Mouse (Mus musculus): Measurements from ENCODE around the gene C2cd2l.
"Not testable (repeated sequence)": the region's sequence is repeated elsewhere in the genome, so short reads cannot be mapped to it uniquely, and the experiment has no call there.

The C2cd2l gene

DNA sequence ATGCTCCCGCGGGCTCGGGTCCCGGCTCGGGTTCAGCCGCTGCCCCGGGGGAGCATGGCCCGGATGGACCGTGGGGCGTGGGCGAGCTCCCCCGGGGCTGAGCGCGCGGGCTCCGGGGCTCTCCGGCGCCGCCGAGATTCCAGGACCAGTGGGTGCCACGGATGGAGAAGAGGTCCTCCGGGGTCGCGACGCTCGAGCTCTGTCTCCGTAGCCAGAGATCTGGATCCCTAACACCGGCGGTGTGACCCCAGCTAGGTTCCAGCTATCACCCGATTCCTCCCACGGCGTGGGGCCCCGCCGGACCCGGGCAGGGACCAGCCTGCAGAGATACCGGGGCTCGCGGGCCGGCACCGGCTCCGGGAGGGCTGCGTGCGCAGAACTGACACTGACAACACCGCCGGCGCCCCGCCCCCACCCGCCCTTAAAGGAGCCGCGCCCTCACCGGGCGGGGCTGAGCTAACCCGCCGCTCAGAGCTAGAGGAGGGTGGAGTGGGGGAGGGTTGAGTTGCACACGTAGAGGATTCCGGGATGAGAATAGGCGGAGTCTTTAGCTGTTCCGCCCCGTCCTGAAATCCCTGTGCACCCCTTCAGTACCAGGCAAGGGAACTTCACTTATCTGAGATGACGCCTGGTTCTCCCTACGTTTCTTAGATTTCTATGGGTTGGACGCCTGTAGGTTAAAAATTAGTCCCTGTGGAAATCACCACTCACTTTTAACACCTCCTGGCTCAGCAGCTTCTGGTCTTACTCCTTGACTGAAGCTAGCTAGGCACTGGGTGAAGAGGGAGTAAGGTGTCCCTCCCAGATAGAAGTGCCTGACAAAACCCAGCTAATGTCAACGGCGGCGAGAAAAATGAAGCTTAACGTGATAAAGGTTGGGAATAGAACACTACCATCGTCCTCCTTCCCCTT is at the start of gene C2cd2l:
Gene C2cd2l (minus strand): TSS at position 399 of the 912 bp plus-strand sequence.
- in situ Hi-C loops (cut with MboI; ENCODE audit: low pct_unique_long_range_greater_than_20kb in 1 of 2, low sequenced_read_pairs in 2 of 2, unreplicated experiment in 1 of 2), result no loop called here

- in situ Hi-C loops (cut with MboI; ENCODE audit: low pct_unique_long_range_greater_than_20kb in 1 of 2, low sequenced_read_pairs in 2 of 2, unreplicated experiment in 1 of 2), result no loop called here
These were observed 44.4 kb upstream of the C2cd2l start for GRCm38 (mm10) chr9:44364480-44364879.

DNA sequence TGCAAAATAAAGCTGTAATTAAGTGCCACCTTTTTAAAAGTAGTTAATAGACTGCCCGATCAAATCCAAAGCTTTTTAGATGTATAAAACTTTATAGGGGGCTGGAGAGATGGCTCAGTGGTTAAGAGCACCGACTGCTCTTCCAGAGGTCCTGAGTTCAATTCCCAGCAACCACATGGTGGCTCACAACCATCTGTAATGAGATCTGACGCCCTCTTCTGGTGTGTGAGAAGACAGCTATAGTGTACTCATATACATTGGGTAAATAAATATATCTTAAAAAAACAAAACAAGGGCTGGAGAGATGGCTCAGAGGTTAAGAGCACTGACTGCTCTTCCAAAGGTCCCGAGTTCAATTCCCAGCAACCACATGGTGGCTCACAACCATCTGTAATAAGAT is 41.8 kb upstream of the C2cd2l start:
- in situ Hi-C loops (cut with MboI; ENCODE audit: low pct_unique_long_range_greater_than_20kb in 1 of 2, low sequenced_read_pairs in 2 of 2, unreplicated experiment in 1 of 2), result not testable (repeated sequence)

DNA sequence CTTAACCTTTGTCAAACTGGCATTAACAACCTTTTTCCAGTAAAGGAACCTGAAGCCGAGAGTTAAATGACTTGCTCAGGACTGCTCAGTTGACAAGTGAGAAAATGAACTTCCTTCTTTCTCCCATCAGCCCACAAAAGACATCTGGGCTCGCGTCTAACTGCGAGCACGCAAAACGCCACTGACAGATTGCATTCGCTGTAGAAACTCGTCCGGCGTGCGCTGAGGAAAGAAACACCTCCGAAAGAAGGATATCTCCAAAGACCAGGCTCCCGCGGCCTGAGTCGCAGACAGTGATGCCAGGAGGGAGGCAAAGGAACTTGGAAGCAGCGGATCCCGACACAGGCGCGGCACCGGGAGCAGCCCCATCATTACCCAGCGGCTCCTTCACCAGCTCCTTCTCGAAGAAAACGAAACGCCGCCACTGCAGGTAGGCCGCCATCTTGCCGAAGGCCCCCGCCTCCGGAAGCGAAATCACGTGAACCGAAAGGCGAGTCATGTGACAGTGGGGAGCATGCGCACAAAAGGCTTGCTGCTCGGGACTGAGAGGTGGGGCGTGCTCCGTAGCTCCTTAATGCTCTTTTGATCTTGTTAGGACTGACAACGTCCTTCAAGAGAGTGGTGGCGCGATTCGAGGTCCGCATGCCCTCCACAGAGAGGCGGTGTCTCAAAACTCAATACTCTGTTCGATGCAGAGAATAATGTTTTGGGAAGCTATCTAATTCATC is 41.3 kb upstream of the C2cd2l start, which contains the start of gene Vps11:
Gene Vps11 (minus strand): TSS at position 481 of the 728 bp plus-strand sequence.
- in situ Hi-C loops (cut with MboI; ENCODE audit: low pct_unique_long_range_greater_than_20kb in 1 of 2, low sequenced_read_pairs in 2 of 2, unreplicated experiment in 1 of 2), result no loop called here

GRCm38 (mm10) chr9:44357207-44357606 is 37.1 kb upstream of the C2cd2l start:
- in situ Hi-C loops (cut with MboI; ENCODE audit: low pct_unique_long_range_greater_than_20kb in 1 of 2, low sequenced_read_pairs in 2 of 2, unreplicated experiment in 1 of 2), result no loop called here

DNA sequence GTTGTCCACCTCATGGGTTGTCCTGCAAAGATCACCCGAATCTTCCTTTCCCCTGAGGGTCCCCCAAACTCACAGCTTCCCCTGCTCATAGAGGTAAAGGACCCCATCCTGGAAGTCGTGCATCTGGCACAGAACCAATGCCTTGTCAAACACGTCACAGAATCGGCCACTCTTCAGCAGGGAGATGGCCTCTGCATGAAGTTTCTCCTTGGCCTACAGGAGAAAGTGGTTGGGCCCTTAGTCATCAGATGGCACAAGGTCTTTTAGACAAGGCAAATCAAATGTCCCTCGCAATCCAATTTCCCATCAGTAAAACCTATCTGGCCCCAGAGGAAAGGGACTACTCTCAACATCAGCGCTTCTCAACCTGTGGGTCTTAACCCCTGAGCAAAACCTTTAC is 33.1 kb upstream of the C2cd2l start:
- in situ Hi-C loops (cut with MboI; ENCODE audit: low pct_unique_long_range_greater_than_20kb in 1 of 2, low sequenced_read_pairs in 2 of 2, unreplicated experiment in 1 of 2), result no loop called here

GRCm38 (mm10) chr9:44352337-44352736 is 32.3 kb upstream of the C2cd2l start:
- in situ Hi-C loops (cut with MboI; ENCODE audit: low pct_unique_long_range_greater_than_20kb in 1 of 2, low sequenced_read_pairs in 2 of 2, unreplicated experiment in 1 of 2), result no loop called here

DNA sequence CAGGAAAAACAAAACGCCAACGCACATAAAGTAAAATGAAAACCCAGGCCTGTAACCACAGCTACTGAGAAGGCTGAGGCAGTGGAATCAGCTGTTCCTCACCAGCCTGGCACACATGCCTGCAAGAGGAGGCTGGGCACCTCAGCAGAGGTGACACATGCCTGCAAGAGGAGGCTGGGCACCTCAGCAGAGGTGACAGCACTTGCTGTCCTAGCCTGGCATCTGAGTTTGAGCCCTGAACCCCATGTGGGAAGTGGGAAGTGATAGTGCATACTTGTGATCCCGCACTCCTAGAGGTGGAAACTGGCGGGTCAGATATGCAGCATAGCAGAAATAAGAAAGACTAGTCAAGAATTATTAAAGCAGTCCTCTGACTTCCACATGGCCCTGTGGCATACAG is 31.3 kb upstream of the C2cd2l start:
- in situ Hi-C loops (cut with MboI; ENCODE audit: low pct_unique_long_range_greater_than_20kb in 1 of 2, low sequenced_read_pairs in 2 of 2, unreplicated experiment in 1 of 2), result no loop called here

DNA sequence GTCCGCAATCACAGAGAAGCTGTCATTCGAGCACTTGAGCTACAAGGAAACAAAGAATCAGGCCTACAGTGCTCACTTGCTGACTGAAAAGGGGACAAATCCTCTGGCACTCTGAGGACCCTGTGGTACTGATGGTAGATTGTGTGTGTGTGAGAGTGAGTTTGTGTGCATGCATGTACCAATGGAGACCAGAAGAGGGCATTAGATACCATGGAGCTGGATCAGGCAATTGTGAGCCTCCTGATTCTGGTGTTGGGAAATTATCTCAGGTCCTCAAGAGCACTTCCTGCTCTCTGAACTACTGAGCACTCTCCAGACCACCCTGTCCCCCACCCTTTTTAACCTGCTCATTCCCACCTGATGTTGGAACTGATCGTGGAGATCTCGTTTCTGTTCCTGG is 28.5 kb upstream of the C2cd2l start:
- in situ Hi-C loops (cut with MboI; ENCODE audit: low pct_unique_long_range_greater_than_20kb in 1 of 2, low sequenced_read_pairs in 2 of 2, unreplicated experiment in 1 of 2), result no loop called here

DNA sequence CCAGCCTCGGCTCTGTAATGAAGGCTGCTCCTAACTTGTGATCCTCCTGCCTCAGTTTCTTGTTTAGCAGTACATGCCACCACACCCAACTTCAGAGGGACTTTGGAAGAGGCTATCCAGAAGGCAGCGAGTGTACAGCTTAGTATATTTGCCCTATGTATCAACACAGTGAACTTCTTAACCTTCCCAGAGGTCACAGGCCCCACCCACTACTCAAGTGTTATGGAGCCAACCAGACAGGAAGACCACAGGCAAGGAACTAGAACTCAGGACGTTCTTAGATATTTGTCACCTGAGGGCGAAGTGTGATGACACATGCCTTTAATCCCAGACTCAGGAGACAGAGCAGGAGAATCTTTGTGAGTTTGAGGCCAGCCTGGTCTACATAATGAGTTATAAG is 27.5 kb upstream of the C2cd2l start:
- in situ Hi-C loops (cut with MboI; ENCODE audit: low pct_unique_long_range_greater_than_20kb in 1 of 2, low sequenced_read_pairs in 2 of 2, unreplicated experiment in 1 of 2), result no loop called here

DNA sequence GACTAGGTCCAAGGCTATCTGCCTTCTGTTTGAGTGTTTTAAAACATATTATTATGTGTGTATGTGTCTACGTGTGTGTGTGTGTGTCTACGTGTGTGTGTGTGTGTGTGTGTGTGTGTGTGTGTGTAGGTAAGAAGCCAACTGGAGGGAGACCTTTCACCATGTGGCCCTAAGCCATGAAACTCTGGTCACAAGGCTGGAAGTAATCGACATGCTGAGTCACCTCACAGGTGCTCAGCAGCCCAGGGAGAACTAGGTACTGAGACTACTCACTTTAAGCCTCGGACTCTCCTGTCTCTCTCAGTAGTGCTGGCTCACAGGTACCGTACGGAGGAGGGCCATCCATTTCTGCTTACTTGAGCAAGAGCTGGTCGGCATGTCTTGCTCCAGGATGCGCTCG is 27.1 kb upstream of the C2cd2l start:
- in situ Hi-C loops (cut with MboI; ENCODE audit: low pct_unique_long_range_greater_than_20kb in 1 of 2, low sequenced_read_pairs in 2 of 2, unreplicated experiment in 1 of 2), result no loop called here

- in situ Hi-C loops (cut with MboI; ENCODE audit: low pct_unique_long_range_greater_than_20kb in 1 of 2, low sequenced_read_pairs in 2 of 2, unreplicated experiment in 1 of 2), result no loop called here
These were observed 25.7 kb upstream of the C2cd2l start for GRCm38 (mm10) chr9:44345570-44346433.

DNA sequence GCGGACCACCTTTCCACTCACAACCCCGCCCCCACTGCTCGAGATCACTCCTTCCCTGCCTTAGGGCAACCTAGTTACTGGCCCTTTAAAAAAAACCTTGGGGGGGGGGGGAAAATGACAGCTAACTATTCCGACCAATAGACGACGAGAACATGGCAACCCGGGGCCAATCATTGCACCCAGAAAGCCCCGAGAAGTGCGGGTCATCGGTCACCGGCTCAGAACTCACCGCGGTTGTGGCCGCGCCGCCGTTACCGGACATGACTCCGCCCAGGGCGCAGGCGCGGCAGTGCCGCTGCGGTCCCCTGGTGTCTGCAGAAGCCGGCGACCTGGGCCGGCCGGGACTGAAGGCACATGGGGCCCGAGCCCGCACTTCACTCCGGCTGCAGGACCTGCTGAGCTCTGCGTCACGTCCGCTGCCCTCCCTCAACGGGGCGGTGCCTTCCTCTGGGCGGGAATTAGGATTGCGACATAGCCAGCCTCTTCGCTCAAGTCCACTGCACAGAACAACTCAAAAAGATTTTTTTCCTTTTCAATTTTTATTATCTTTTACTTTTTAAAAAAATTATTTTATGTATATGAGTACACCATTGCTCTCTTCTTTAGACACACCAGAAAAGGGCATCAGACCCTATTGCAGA is 23.8 kb upstream of the C2cd2l start, which contains the start of gene Hmbs:
Gene Hmbs (minus strand): TSS at position 448 of the 641 bp plus-strand sequence.
- in situ Hi-C loops (cut with MboI; ENCODE audit: low pct_unique_long_range_greater_than_20kb in 1 of 2, low sequenced_read_pairs in 2 of 2, unreplicated experiment in 1 of 2), result no loop called here

DNA sequence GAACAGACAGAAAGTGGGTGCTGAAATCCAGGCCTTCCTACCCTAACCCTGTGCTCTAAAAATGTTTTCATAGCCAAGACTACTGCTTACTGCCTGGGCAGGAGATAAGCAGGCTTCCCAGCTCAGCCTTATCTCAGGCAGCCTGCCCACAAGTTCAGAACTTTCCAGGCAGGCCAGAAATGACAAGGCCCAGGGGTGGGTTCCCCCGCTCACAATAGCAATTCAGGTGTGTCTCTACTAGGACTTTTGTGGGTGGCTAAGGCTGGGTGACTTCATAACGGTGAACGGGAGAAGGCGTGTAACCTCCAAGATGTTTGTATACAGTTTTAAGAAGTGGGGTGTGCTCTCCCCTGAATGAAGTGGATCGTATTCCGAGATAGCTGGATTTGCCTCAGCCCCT is 23.2 kb upstream of the C2cd2l start:
- in situ Hi-C loops (cut with MboI; ENCODE audit: low pct_unique_long_range_greater_than_20kb in 1 of 2, low sequenced_read_pairs in 2 of 2, unreplicated experiment in 1 of 2), result no loop called here

- in situ Hi-C loops (cut with MboI; ENCODE audit: low pct_unique_long_range_greater_than_20kb in 1 of 2, low sequenced_read_pairs in 2 of 2, unreplicated experiment in 1 of 2), result no loop called here
These were observed 22.5 kb upstream of the C2cd2l start for GRCm38 (mm10) chr9:44342605-44343004.

DNA sequence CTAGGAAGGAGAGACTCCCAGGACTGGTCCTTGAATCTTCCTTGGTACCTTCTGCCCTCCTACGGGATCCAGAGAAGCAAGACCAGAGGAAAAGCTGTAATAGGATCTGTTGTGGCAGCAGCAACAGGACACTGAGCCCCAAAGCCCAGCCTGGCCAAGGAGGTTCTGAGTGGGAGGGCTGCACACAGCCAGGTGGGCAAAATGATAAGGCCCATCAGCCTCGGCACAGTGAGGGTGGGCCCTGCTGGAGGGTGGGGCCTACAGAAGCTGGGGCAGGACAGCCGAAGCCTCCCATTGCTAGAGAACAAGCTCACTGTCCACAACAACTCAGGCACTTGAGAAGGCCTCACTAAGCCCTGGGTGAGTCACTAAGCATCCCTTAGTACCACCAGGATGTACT is 22.1 kb upstream of the C2cd2l start:
- in situ Hi-C loops (cut with MboI; ENCODE audit: low pct_unique_long_range_greater_than_20kb in 1 of 2, low sequenced_read_pairs in 2 of 2, unreplicated experiment in 1 of 2), result no loop called here

DNA sequence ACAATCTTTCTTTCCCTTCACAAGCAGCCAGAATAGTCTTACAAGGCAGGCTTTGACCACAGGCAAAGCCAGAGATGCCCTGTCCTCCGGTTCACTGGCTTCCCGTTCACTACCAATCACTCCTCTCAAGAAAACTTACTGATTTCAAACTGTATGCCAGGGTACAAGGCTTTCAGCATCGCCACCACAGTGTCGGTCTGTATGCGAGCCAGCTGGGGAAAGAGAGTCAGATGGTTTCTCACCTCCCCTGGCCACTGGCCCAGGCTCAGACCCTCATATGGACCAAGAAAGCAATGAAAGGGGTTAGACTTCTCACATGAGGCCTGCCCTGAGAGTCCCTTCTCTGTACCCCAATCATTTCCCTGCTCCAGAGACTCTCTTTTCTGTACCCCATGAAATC is 21.4 kb upstream of the C2cd2l start:
- in situ Hi-C loops (cut with MboI; ENCODE audit: low pct_unique_long_range_greater_than_20kb in 1 of 2, low sequenced_read_pairs in 2 of 2, unreplicated experiment in 1 of 2), result no loop called here

GRCm38 (mm10) chr9:44338574-44338973 is 18.5 kb upstream of the C2cd2l start:
- in situ Hi-C loops (cut with MboI; ENCODE audit: low pct_unique_long_range_greater_than_20kb in 1 of 2, low sequenced_read_pairs in 2 of 2, unreplicated experiment in 1 of 2), result no loop called here

All from mouse embryonic stem cell (cell line).